Mouse (Mus musculus): Measurements from ENCODE around the gene Gramd1a.

DNA sequence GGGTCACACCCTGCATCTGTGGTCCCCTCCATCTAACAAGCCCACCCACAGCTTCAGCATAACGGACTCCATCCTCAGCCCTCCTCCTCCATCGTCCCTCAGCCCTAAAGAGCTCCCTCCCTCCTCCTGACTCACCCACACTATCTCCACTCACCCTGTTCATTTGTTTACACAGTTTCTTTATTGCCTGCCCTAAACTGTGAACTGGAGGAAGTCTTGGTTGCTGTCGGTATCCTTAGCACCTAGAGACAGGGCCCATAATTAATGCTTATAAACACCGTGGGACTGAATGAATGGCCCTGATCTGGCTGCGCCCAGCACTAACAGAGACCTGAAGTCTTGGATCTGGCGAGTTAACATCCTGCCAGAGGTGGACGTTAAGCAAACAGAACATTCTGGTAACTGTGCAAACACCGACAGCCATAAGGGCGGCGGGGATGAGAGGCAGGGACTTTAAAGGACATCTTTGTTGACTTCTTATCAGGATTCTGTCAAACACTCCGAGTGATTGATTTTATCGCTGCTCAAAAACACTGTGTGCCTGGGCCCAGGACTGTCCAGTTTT is 10.0 kb downstream of the Gramd1a start:
- TF ChIP-seq POLR2A (IDR thresholded peaks at IDR 0.05; ENCODE audit: low read depth, low read length): no peak
- no peak for TF ChIP-seq CTCF (IDR thresholded peaks at IDR 0.05; ENCODE audit: extremely low read depth, insufficient read depth, insufficient read length, insufficient replicate concordance)
